ENCODE assay signal across 25 mouse cellular contexts in genomic region chr3:10647975-10648511, GRCm38 (mm10).
DNase-seq lines count a peak whose midpoint lies in the region; ATAC-seq and TF ChIP-seq lines count a peak whose summit lies in the region.
"Had no signal": no experiment of that assay in that cellular context is flagged by ENCODE, and none has a peak within 500 bp of the region (broad histone marks: within the 10 kb centered on the region; RNA-seq: fewer than 3 reads in every experiment).

No protein-coding gene starts in this region.

- no peak overlapping the region for H3K9ac ChIP-seq in ES-E14 (ENCODE audit: insufficient read depth, low read depth, low read length, poor library complexity, severe bottlenecking)
- H3K9ac ChIP-seq: embryonic facial prominence, embryonic 13.5 days; embryonic facial prominence, embryonic 15.5 days; forebrain, embryonic 13.5 days; forebrain, embryonic 15.5 days; forebrain, postnatal 0 days had no signal

- intact Hi-C loops in heart, postnatal 25 days (cut with DNase I), result no loop called here

- no peaks in the 10 kb centered on the region for H3K9me3 ChIP-seq in ES-E14 (ENCODE audit: control insufficient read depth, insufficient read depth, low read depth, low read length)
- H3K9me3 ChIP-seq: embryonic facial prominence, embryonic 13.5 days; embryonic facial prominence, embryonic 15.5 days; forebrain, embryonic 10.5 days; forebrain, embryonic 13.5 days; forebrain, embryonic 15.5 days had no signal

- peak; percentile 31 for DNase-seq in CD4-positive, CD25-positive, alpha-beta regulatory T cell, adult 2 months (ENCODE audit: low read depth, low spot score)
- DNase-seq in ES-E14 (ENCODE audit: low read depth, low spot score), result no peak
- peak; percentile 12 for DNase-seq in induced T-regulatory cell, adult 2 months (ENCODE audit: low read depth)
- no peak for DNase-seq in adrenal gland, adult 18-20 months (ENCODE audit: low spot score in 2 of 2)
- DNase-seq in heart, postnatal 25 days (ENCODE audit: low spot score), result no peak
- DNase-seq in frontal cortex, postnatal 10 days (ENCODE audit: low spot score in 2 of 2), result no peak
- DNase-seq: adrenal gland, adult 2 months; adrenal gland, postnatal 10 days; adrenal gland, postnatal 25 days; cerebellum, adult 11 months; cerebellum, adult 18-20 months; cerebellum, adult 8-10 months; cerebellum, adult 9-11 months; cerebellum, postnatal 14 days; cerebellum, postnatal 36 days; embryo, embryonic 11 days; forebrain, postnatal 0 days had no signal

- H3K27ac ChIP-seq in ES-E14 (ENCODE audit: insufficient read depth, low read depth, low read length, poor library complexity, severe bottlenecking), result no peak overlapping the region
- H3K27ac ChIP-seq: embryonic facial prominence, embryonic 13.5 days; embryonic facial prominence, embryonic 15.5 days; forebrain, embryonic 10.5 days; forebrain, embryonic 13.5 days; forebrain, embryonic 15.5 days had no signal

- no peak overlapping the region for H3K4me3 ChIP-seq in ES-E14 (ENCODE audit: insufficient read depth in 1 of 2, low read depth in 1 of 2, low read length in 2 of 2, poor library complexity in 1 of 2, severe bottlenecking in 1 of 2)
- H3K4me3 ChIP-seq: embryonic facial prominence, embryonic 13.5 days; embryonic facial prominence, embryonic 15.5 days; erythroblast, embryonic 14.5 days; forebrain, embryonic 10.5 days; forebrain, embryonic 13.5 days; forebrain, embryonic 15.5 days had no signal

- ATAC-seq in CD4-positive, CD25-positive, alpha-beta regulatory T cell, adult 4 months, result peak; percentile 96
- ATAC-seq in megakaryocyte, adult 5-6 weeks (ENCODE audit: poor library complexity, severe bottlenecking), result no peak
- ATAC-seq: forebrain, embryonic 13.5 days; forebrain, embryonic 15.5 days; forebrain, postnatal 0 days had no signal

- no peaks in the 10 kb centered on the region for H3K4me1 ChIP-seq in ES-E14 (ENCODE audit: control insufficient read depth in 2 of 2, insufficient read depth in 2 of 2, low read length in 2 of 2, poor library complexity in 1 of 2)
- H3K4me1 ChIP-seq: embryonic facial prominence, embryonic 13.5 days; embryonic facial prominence, embryonic 15.5 days; forebrain, embryonic 10.5 days; forebrain, embryonic 13.5 days; forebrain, embryonic 15.5 days had no signal

- H3K36me3 ChIP-seq in ES-E14 (ENCODE audit: control insufficient read depth, insufficient read depth, low read length, poor library complexity, severe bottlenecking), result no peaks in the 10 kb centered on the region
- H3K36me3 ChIP-seq: embryonic facial prominence, embryonic 13.5 days; embryonic facial prominence, embryonic 15.5 days; forebrain, embryonic 10.5 days; forebrain, embryonic 15.5 days had no signal

- in situ Hi-C loops in ES-E14 (cut with MboI; ENCODE audit: low sequenced_read_pairs in 2 of 2, unreplicated experiment in 2 of 2), result no loop called here

TF ChIP-seq in ES-E14, 5 proteins besides CTCF, POLR2A, EP300 and RAD21:
- TF ChIP-seq ZC3H11A (IDR thresholded peaks at IDR 0.05; ENCODE audit: borderline replicate concordance, low read depth, low read length) (no peak), HCFC1 (IDR thresholded peaks at IDR 0.05; ENCODE audit: borderline replicate concordance, insufficient read depth, low read length) (no peak), MAFK (IDR thresholded peaks at IDR 0.05; ENCODE audit: insufficient read depth, low read depth, low read length) (peak; percentile 43; the same call in 1 of the 2 replicates), CHD2 (IDR thresholded peaks at IDR 0.05; ENCODE audit: low read depth, low read length) (no peak), ZNF384 (IDR thresholded peaks at IDR 0.05; ENCODE audit: low read depth, low read length) (no peak)

Comparison
In these comparisons a context has a peak if more than half of its experiments do, and no peak if none do; other contexts are left out.
1. DNase-seq: peak in CD4-positive, CD25-positive, alpha-beta regulatory T cell, adult 2 months (single experiment) and induced T-regulatory cell, adult 2 months (single experiment); none in ES-E14 (single experiment), adrenal gland, adult 18-20 months (0 of 2), heart, postnatal 25 days (single experiment) and frontal cortex, postnatal 10 days (0 of 2).